In the genomic region with DNA sequence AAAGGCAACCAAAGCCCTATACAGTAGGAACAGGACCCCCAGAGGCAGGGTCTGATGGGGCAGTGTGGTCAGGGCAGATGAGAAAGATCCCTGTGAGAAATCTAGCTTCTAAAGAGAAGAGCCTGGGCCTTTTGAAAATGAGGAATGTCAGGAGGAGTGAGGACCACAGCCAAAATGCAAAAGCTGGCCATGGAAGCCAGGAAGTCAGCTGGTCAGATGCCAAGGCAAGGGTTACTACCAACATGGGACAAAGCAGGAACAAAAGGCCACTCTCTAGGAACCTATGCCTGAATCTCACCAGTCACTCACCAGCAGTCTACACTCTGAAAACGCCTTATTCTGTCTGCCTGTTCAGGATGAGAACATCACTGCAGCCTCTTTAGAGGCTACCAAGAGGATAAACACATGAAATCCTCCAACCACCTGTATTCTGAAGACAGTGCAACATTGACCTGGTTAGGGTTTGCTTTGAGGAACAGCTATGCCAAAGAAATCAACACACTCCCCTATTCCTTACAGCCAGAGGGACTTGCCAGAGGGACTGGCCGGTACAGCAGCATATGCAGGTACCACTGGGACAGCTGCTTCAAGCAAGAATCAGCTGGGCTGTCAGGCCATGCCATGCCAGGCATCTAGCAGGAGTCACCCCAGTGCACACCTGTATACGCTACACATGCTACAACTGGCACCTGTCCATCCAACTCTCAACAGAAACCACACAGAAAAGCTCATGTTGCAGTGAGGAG, we compare ENCODE assay signal across 12 mouse cellular contexts. TPM values are rescaled to one million over a fixed set of nuclear protein-coding genes. Genes with fewer than 3 reads are reported as not detected.
A peak's percentile ranks its signal among the peaks of the same experiment; 100 is the strongest.
DNase-seq lines count a peak whose midpoint lies in the region; ATAC-seq lines count a peak whose summit lies in the region.
"Had no signal": no experiment of that assay in that cellular context is flagged by ENCODE, and none has a peak within 500 bp of the region (broad histone marks: within the 10 kb centered on the region; RNA-seq: fewer than 3 reads in every experiment).

No protein-coding gene starts in this region.

- H3K27me3 ChIP-seq in midbrain, embryonic 11.5 days (ENCODE audit: control insufficient read depth, insufficient read depth, low read length), result no peaks in the 10 kb centered on the region
- H3K27me3 ChIP-seq in midbrain, embryonic 10.5 days (ENCODE audit: low read depth, poor library complexity, severe bottlenecking), result no peaks in the 10 kb centered on the region
- H3K27me3 ChIP-seq in neural tube, embryonic 15.5 days (replicated peaks), result no peaks in the 10 kb centered on the region
- H3K27me3 ChIP-seq: liver, embryonic 12.5 days had no signal

- H3K36me3 ChIP-seq in midbrain, embryonic 11.5 days (ENCODE audit: control insufficient read depth, insufficient read depth, low read length), result no peaks in the 10 kb centered on the region
- H3K36me3 ChIP-seq in midbrain, embryonic 10.5 days, result no peaks in the 10 kb centered on the region
- no peaks in the 10 kb centered on the region for H3K36me3 ChIP-seq in neural tube, embryonic 15.5 days
- H3K36me3 ChIP-seq: liver, embryonic 12.5 days had no signal

- no peak for ATAC-seq in midbrain, embryonic 11.5 days (ENCODE audit: low FRiP score)
- no peak for ATAC-seq in neural tube, embryonic 15.5 days (ENCODE audit: low FRiP score)
- no peak for ATAC-seq in erythroblast, adult 5-6 weeks (replicated peaks; ENCODE audit: low FRiP score, poor library complexity, severe bottlenecking)
- ATAC-seq: liver, embryonic 12.5 days had no signal

- H3K4me3 ChIP-seq in midbrain, embryonic 11.5 days (ENCODE audit: low read depth, low read length), result no peak overlapping the region
- H3K4me3 ChIP-seq in midbrain, embryonic 10.5 days, result no peak overlapping the region
- no peak overlapping the region for H3K4me3 ChIP-seq in neural tube, embryonic 15.5 days (replicated peaks)
- H3K4me3 ChIP-seq: erythroblast, embryonic 14.5 days; liver, embryonic 12.5 days; myocyte had no signal

- H3K9ac ChIP-seq in midbrain, embryonic 11.5 days (ENCODE audit: low read length), result no peak overlapping the region
- no peak overlapping the region for H3K9ac ChIP-seq in neural tube, embryonic 15.5 days (replicated peaks)
- H3K9ac ChIP-seq: liver, embryonic 12.5 days had no signal

- 86% methylated on average over 3 of the region's 3 CpGs for WGBS in midbrain, embryonic 11.5 days
- 88% methylated on average over 3 of the region's 3 CpGs for WGBS in midbrain, embryonic 10.5 days
- 77% methylated on average over 3 of the region's 3 CpGs for WGBS in neural tube, embryonic 15.5 days

- DNase-seq in midbrain, embryonic 11.5 days (ENCODE audit: low spot score, missing footprints), result peak; percentile 47
- no peak for DNase-seq in midbrain, embryonic 10.5 days (ENCODE audit: low spot score)
- DNase-seq in cerebellum, adult 9-11 months, result peak; percentile 76
- peak; percentile 62 to 68 for DNase-seq in kidney, adult 8-10 months
- no peak for DNase-seq in layer of hippocampus, adult 18-20 months (ENCODE audit: low spot score in 2 of 2)
- DNase-seq: thymus, postnatal 25 days had no signal

- H3K27ac ChIP-seq in midbrain, embryonic 11.5 days (ENCODE audit: low read depth, low read length), result no peak overlapping the region
- no peak overlapping the region for H3K27ac ChIP-seq in midbrain, embryonic 10.5 days (replicated peaks)
- H3K27ac ChIP-seq in neural tube, embryonic 15.5 days (replicated peaks), result 0 out of 2 replicates have a peak overlapping the region, but pooled peaks have one; percentile 19
- H3K27ac ChIP-seq: liver, embryonic 12.5 days had no signal

- no peaks in the 10 kb centered on the region for H3K9me3 ChIP-seq in midbrain, embryonic 11.5 days (ENCODE audit: control insufficient read depth, low read length)
- no peaks in the 10 kb centered on the region for H3K9me3 ChIP-seq in midbrain, embryonic 10.5 days (replicated peaks)
- no peaks in the 10 kb centered on the region for H3K9me3 ChIP-seq in neural tube, embryonic 15.5 days (replicated peaks)
- H3K9me3 ChIP-seq: G1E; liver, embryonic 12.5 days had no signal

- no peaks in the 10 kb centered on the region for H3K4me1 ChIP-seq in midbrain, embryonic 11.5 days (ENCODE audit: control insufficient read depth, insufficient read depth, low read length)
- peaks cover 22% of the 10 kb centered on the region for H3K4me1 ChIP-seq in midbrain, embryonic 10.5 days
- peaks cover 52% of the 10 kb centered on the region for H3K4me1 ChIP-seq in neural tube, embryonic 15.5 days

- H3K4me2 ChIP-seq in midbrain, embryonic 11.5 days, result no peak overlapping the region
- no peak overlapping the region for H3K4me2 ChIP-seq in neural tube, embryonic 15.5 days
- H3K4me2 ChIP-seq: liver, embryonic 12.5 days had no signal

RNA-seq across cellular contexts. Expression of gene Fbrsl1, which starts 8.6 kb away (rescaled TPM):
- 11.3 and 14.9 TPM in 2 replicates for polyA plus RNA-seq in midbrain, embryonic 11.5 days (2014; fragmentation: Nextera tagmentation; extraction: Ambion mirVana)
- 10.3 and 14.6 TPM in 2 replicates for polyA plus RNA-seq in midbrain, embryonic 10.5 days (2016; fragmentation: Nextera tagmentation; extraction: Ambion mirVana)
- polyA plus RNA-seq in neural tube, embryonic 15.5 days (2015; fragmentation: Nextera tagmentation; extraction: Ambion mirVana), result 16.7 and 19.7 TPM in 2 replicates
- total RNA-seq in layer of hippocampus, adult 18-20 months (2021), result 10 to 100 TPM; 81.1 to 88.2 TPM
- total RNA-seq in erythroblast, adult 5-6 weeks (2015; ENCODE audit: low replicate concordance), result 6.3 and 9.6 TPM in 2 replicates
- 4.9 and 7.9 TPM in 2 replicates for total RNA-seq in erythroblast, adult 5-6 weeks (2017; ENCODE audit: low replicate concordance)

Comparison
In these comparisons a context has a peak if more than half of its experiments do, and no peak if none do; other contexts are left out.
1. DNase-seq: peak in midbrain, embryonic 11.5 days (single experiment), cerebellum, adult 9-11 months (single experiment) and kidney, adult 8-10 months (2 of 2); none in midbrain, embryonic 10.5 days (single experiment) and layer of hippocampus, adult 18-20 months (0 of 2).